Mouse (Mus musculus) thymus, postnatal 0 days (tissue): Measurements from ENCODE around the gene Rpl5. TPM values are rescaled to one million over a fixed set of nuclear protein-coding genes. Genes with fewer than 3 reads are reported as not detected.

ENCODE experiments used
- DNase-seq: peaks from one replicate; pipeline ENCODE4 v3.0.0-alpha.2; 2015; ENCODE audit warnings: low spot score
- polyA plus RNA-seq: library from polyadenylated mRNA; unstranded; fragments of >200 nt; fragmentation: Nextera tagmentation; extraction: Ambion mirVana; gene quantifications from 2 replicates; pipeline ENCODE4 v1.2.1, GENCODE M21; 2015

Rpl5 gene
- polyA plus RNA-seq, 1 experiment from 2014 or later: 67.3 TPM

GRCm38 (mm10) chr5:107941222-107941621 is 40.9 kb downstream of the Rpl5 start:
- DNase-seq: no peak

GRCm38 (mm10) chr5:107942941-107943340 is 42.6 kb downstream of the Rpl5 start:
- DNase-seq: no peak

DNA sequence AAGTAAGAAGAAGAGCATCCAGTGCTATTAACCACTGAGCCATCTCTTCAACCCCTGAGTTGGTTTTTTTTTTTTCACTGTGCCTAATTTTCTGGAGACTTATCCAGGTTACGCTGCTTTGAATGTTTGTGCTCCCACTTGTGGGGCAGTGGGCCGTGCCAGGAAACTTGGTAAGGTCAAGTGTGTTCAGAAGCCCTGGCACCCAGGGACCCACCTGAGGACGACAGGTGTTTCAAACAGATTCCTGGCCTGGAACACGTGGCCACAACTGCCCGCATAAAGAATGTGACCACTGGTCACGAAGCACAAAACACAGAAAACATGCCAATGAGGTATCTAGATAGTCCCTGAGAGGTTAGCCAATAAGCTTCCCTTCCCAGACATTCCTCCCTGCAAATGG is 43.2 kb downstream of the Rpl5 start:
- DNase-seq: no peak

DNA sequence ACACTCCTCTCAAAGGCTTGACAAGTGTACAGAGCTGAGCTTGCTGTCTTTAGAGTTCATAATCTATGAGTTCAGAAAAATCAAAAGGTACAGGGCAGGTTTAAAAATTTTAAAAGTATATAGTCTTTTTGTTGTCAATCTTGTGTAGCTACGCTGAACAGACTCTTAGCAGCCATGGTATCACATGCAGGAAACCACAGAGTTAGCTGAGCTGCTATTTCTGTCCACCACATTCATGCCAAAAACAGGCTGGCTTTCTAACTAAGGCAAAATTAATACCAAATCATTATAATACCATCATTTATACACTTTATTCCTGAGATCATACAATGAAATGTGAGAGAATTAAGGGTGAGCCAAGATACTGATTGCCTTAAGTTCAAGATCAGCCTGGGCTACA is 46.2 kb downstream of the Rpl5 start:
- no peak for DNase-seq

- no peak for DNase-seq
Measured at GRCm38 (mm10) chr5:107947548-107947947, 47.2 kb downstream of the Rpl5 start.

DNA sequence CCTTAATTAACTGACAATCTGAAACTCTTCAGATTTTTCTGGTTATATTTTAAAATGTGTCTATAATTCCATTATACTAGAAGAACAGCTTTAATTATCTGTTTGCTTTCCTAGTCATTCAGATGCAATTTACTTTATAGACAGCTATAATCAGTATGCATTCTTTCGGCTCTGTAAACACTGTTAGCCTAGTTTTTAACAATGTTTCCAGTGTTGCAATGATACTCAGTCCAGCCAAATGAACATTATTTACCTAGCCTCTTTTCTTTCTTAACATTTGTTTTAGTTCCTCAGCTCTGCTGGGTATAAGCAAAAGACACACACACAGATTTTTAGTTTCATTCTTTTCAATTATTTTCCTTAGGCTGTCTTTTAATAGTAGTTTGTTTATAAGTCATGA is 48.6 kb downstream of the Rpl5 start:
- no peak for DNase-seq

DNA sequence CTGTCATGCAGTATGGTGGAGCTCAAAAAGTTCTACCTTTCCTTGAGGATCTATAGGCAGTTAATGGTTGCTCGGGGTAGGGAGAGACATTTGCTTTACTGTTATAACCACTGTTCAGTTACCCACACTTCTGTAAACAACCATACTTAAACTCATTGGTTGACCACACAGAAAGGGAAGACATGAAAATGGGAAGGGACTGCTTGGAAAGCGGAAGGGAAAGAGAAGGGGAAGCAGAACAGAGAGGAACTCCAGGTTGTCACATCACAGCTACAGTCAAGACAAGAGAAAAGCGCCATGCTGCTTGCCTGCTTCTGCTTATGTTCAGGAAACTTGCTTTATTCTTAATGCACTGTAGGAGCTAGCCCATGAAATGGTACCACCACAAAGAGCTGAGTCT is 49.3 kb downstream of the Rpl5 start:
- DNase-seq: no peak

DNA sequence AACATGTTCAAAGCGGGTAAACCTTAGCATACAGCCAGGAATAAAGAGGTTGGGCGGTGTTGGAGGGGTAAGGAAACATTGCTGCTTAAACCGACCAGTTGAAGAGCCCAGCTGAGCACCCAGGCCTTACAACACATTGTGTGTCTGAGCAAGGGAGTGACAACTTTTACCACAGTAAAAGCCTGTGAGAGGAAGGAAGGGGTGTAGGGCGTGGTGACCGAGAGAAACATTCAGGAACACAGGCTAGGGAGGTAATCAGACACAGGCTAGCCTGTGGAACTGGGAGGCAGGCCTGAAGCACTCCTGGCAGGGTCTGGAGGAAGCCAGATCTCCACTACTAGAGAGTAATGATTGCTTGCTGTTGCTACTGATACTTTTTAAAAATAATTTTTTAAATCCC is 50.3 kb downstream of the Rpl5 start:
- no peak for DNase-seq

Other genes with a start within 250 kb of the Rpl5 start
- 39.4 and 42.8 TPM in 2 replicates for gene Gfi1, start 174.5 kb upstream of the Rpl5 start, polyA plus RNA-seq
- gene Ube2d2b, start 70.4 kb upstream of the Rpl5 start, polyA plus RNA-seq: 0.08 TPM in 1 of 2 replicates, not detected in the other
- 14.9 and 15.6 TPM in 2 replicates for gene Evi5, start 25.4 kb upstream of the Rpl5 start, polyA plus RNA-seq
- gene Fam69a, start 86.6 kb downstream of the Rpl5 start, polyA plus RNA-seq: 36.8 and 38.3 TPM in 2 replicates
- gene Mtf2, start 165.2 kb downstream of the Rpl5 start, polyA plus RNA-seq: 263 and 271 TPM in 2 replicates
- gene Tmed5, start 232.1 kb downstream of the Rpl5 start, polyA plus RNA-seq: 72.4 and 82.3 TPM in 2 replicates
- gene Ccdc18, start 232.4 kb downstream of the Rpl5 start, polyA plus RNA-seq: 18.7 and 21.0 TPM in 2 replicates